21 mouse cellular contexts compared by ENCODE assay signal in the genomic region with DNA sequence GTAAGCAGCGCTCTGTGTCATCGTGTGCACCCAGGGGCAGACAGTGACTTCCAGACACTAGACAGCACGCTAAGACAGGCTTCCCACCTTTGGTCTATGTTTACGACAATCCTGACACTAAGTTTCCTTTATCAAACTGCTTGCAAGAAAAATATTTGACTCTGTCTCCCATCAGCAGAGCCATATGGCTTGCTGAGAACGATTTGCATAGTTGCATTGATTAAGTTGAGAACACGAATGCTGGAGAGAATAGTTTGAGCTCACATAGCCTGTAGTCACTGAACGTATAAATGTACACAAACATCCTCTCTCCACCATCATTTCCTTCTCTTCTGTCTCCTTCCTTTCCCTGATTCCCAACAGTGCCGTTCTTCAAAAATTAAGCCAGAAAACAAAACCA.
"Had no signal": no experiment of that assay in that cellular context is flagged by ENCODE, and none has a peak within 500 bp of the region (broad histone marks: within the 10 kb centered on the region; RNA-seq: fewer than 3 reads in every experiment).

No protein-coding gene starts in this region.

- H3K4me1 ChIP-seq: limb, embryonic 12.5 days; limb, embryonic 15.5 days; stomach, embryonic 15.5 days had no signal

- H3K4me2 ChIP-seq: limb, embryonic 12.5 days; limb, embryonic 15.5 days; liver, embryonic 11.5 days; lung, embryonic 14.5 days; midbrain, embryonic 12.5 days; midbrain, embryonic 15.5 days; neural tube, embryonic 12.5 days; neural tube, embryonic 15.5 days; stomach, embryonic 15.5 days had no signal

- H3K9me3 ChIP-seq: limb, embryonic 12.5 days; limb, embryonic 15.5 days; midbrain, embryonic 12.5 days; midbrain, embryonic 15.5 days; neural tube, embryonic 12.5 days; neural tube, embryonic 15.5 days; stomach, embryonic 15.5 days had no signal

- H3K9ac ChIP-seq: limb, embryonic 12.5 days; limb, embryonic 15.5 days; liver, embryonic 14.5 days; liver, postnatal 0 days; lung, embryonic 14.5 days; midbrain, embryonic 12.5 days; midbrain, embryonic 15.5 days; neural tube, embryonic 12.5 days; neural tube, embryonic 15.5 days; stomach, embryonic 15.5 days had no signal

- H3K27ac ChIP-seq: limb, embryonic 12.5 days; limb, embryonic 15.5 days; liver, embryonic 14.5 days; macrophage; midbrain, embryonic 12.5 days; midbrain, embryonic 15.5 days; neural tube, embryonic 12.5 days; neural tube, embryonic 15.5 days; stomach, embryonic 15.5 days had no signal

- ATAC-seq: liver, postnatal 0 days; lung, postnatal 0 days; midbrain, embryonic 15.5 days had no signal

- DNase-seq: kidney, adult 9 months; kidney, postnatal 25 days; left cerebral cortex, postnatal 4 days; liver, postnatal 0 days; lung, embryonic 14.5 days; right cerebral cortex, adult 18-20 months; right cerebral cortex, postnatal 25 days; spleen, adult 18-20 months; thymus, adult 18-20 months; thymus, postnatal 36 days had no signal

- H3K4me3 ChIP-seq: limb, embryonic 12.5 days; limb, embryonic 15.5 days; midbrain, embryonic 12.5 days; midbrain, embryonic 15.5 days; neural tube, embryonic 12.5 days; neural tube, embryonic 15.5 days; stomach, embryonic 15.5 days had no signal

- H3K36me3 ChIP-seq: limb, embryonic 12.5 days; limb, embryonic 15.5 days; midbrain, embryonic 12.5 days; midbrain, embryonic 15.5 days; neural tube, embryonic 12.5 days; neural tube, embryonic 15.5 days; stomach, embryonic 15.5 days had no signal

- H3K27me3 ChIP-seq: limb, embryonic 12.5 days; limb, embryonic 15.5 days; midbrain, embryonic 12.5 days; midbrain, embryonic 15.5 days; neural tube, embryonic 12.5 days; neural tube, embryonic 15.5 days; stomach, embryonic 15.5 days had no signal
